Mouse (Mus musculus) adrenal gland (tissue): Measurements from ENCODE around the gene Zc3h4.

Experiments used
- intact Hi-C: fragments of 180-260 bp; cut with DNase I; formaldehyde crosslinking; loops from one replicate; pipeline ENCODE4 v1.15.1; 2025

Gene Zc3h4

GRCm38 (mm10) chr7:16399098-16399819 is 1.5 kb upstream of the Zc3h4 start:
- intact Hi-C loops, result loop anchor here (10.0 kb wide), 1 partner anchor 216 kb away; the partner anchor contains the start of gene Arhgap35

- intact Hi-C loops, result loop anchor here (10.0 kb wide), 1 partner anchor 215 kb away; the partner anchor contains the start of gene Arhgap35
These were observed 656 bp upstream of the Zc3h4 start for GRCm38 (mm10) chr7:16399820-16400688.

GRCm38 (mm10) chr7:16401991-16402431 is 1.3 kb downstream of the Zc3h4 start:
- intact Hi-C loops, result no loop called here

GRCm38 (mm10) chr7:16402449-16402848 is 1.7 kb downstream of the Zc3h4 start:
- intact Hi-C loops, result no loop called here

GRCm38 (mm10) chr7:16402968-16403948 is 2.5 kb downstream of the Zc3h4 start:
- intact Hi-C loops, result no loop called here

- intact Hi-C loops, result no loop called here
These were observed 3.8 kb downstream of the Zc3h4 start for GRCm38 (mm10) chr7:16404315-16405072.

GRCm38 (mm10) chr7:16405073-16405455 is 4.4 kb downstream of the Zc3h4 start:
- intact Hi-C loops, result no loop called here

- intact Hi-C loops, result no loop called here
These were observed 5.0 kb downstream of the Zc3h4 start for GRCm38 (mm10) chr7:16405516-16406351.

- intact Hi-C loops, result no loop called here
These were observed 6.3 kb downstream of the Zc3h4 start for GRCm38 (mm10) chr7:16406978-16407377.

- intact Hi-C loops, result no loop called here
These were observed 10.4 kb downstream of the Zc3h4 start for GRCm38 (mm10) chr7:16411100-16411499.

GRCm38 (mm10) chr7:16412220-16412896 is 11.6 kb downstream of the Zc3h4 start:
- intact Hi-C loops, result no loop called here

GRCm38 (mm10) chr7:16412930-16413329 is 12.2 kb downstream of the Zc3h4 start:
- intact Hi-C loops, result no loop called here

- intact Hi-C loops, result no loop called here
These were observed 14.7 kb downstream of the Zc3h4 start for GRCm38 (mm10) chr7:16415426-16415825.

GRCm38 (mm10) chr7:16417141-16417771 is 16.5 kb downstream of the Zc3h4 start:
- intact Hi-C loops, result no loop called here

- intact Hi-C loops, result no loop called here
These were observed 18.0 kb downstream of the Zc3h4 start for GRCm38 (mm10) chr7:16418713-16419112.

GRCm38 (mm10) chr7:16420493-16421118 is 19.9 kb downstream of the Zc3h4 start:
- intact Hi-C loops, result no loop called here

GRCm38 (mm10) chr7:16422222-16422856 is 21.6 kb downstream of the Zc3h4 start:
- intact Hi-C loops, result no loop called here
